Mouse (Mus musculus): ENCODE measurements around the gene Eml4.

Gene Eml4

GRCm38 (mm10) chr17:83513655-83514212 is 163.0 kb downstream of the Eml4 start:
- no peak for DNase-seq

- DNase-seq = peak; percentile 94
Observed at GRCm38 (mm10) chr17:83514213-83514701, 163.5 kb downstream of the Eml4 start.

GRCm38 (mm10) chr17:83517280-83518015 is 166.7 kb downstream of the Eml4 start, which contains the start of gene Cox7a2l:
Gene Cox7a2l, minus strand, starts transcription at chr17:83517330.
- no peak for DNase-seq

GRCm38 (mm10) chr17:83521881-83522280 is 171.2 kb downstream of the Eml4 start:
- no peak for DNase-seq

- DNase-seq = peak; percentile 58
Observed at GRCm38 (mm10) chr17:83522590-83523379, 172.1 kb downstream of the Eml4 start.

- no peak for DNase-seq
Observed at GRCm38 (mm10) chr17:83524753-83525152, 174.0 kb downstream of the Eml4 start.

GRCm38 (mm10) chr17:83525596-83525995 is 174.9 kb downstream of the Eml4 start:
- no peak for DNase-seq

GRCm38 (mm10) chr17:83526091-83526561 is 175.4 kb downstream of the Eml4 start:
- DNase-seq = no peak

GRCm38 (mm10) chr17:83526624-83527532 is 176.1 kb downstream of the Eml4 start:
- peak; percentile 69 for DNase-seq

- DNase-seq = peak; percentile 67
Observed at GRCm38 (mm10) chr17:83527651-83528381, 177.1 kb downstream of the Eml4 start.
